Mouse (Mus musculus): Measurements from ENCODE around the gene Prkd2. TPM values are rescaled to one million over a fixed set of nuclear protein-coding genes. Genes with fewer than 3 reads are reported as not detected.

Prkd2 gene
- polyA plus RNA-seq (2012; rRNA removed): 6.5 and 7.5 TPM in 2 replicates

DNA sequence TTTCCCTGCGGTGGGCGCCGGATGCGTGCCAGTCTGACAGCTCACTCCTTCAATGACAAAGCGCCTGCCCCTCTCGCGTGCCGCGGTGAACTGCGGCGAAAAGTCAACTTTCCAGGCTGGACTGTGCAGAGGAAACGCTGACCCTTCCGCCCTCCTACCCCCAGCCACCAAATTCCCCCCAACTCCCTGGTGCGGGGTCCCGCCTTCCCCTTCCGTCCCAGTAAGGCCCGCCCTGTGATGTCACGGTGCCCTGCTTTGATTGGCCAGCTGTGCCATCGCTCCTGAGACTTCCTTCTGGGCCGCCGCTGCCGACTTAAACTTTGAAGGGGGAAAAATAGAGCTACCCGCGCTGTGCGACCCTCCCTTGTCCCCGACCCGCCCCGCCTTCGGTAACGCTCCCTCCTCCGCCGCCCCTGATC, at the start of gene Prkd2:
TSS of gene Prkd2 (plus strand) at position 258 of the 419 bp plus-strand sequence.
- Histone ChIP-seq H3K4me3 (replicated peaks; ENCODE audit: insufficient read depth, low read depth, low read length) (peak within 1 kb of the TSS; percentile 84), H3K27ac (ENCODE audit: insufficient read depth, low read length) (no peak within 1 kb of the TSS), H3K4me1 (ENCODE audit: control insufficient read depth, insufficient read depth, low read length) (no peaks in the 10 kb centered on the region), H3K27me3 (ENCODE audit: control insufficient read depth, insufficient read depth, low read length) (no peaks in the 10 kb centered on the region)
- WGBS: 1% methylated on average over 32 of the region's 32 CpGs
- peak; percentile 85 to 91 for DNase-seq
- TF ChIP-seq POLR2A (IDR thresholded peaks at IDR 0.05; ENCODE audit: borderline replicate concordance, insufficient read depth, low read length) (peak; percentile 53; the same call in 1 of the 2 replicates), CTCF (IDR thresholded peaks at IDR 0.05; ENCODE audit: borderline replicate concordance, insufficient read depth, low read depth, low read length) (no peak)

DNA sequence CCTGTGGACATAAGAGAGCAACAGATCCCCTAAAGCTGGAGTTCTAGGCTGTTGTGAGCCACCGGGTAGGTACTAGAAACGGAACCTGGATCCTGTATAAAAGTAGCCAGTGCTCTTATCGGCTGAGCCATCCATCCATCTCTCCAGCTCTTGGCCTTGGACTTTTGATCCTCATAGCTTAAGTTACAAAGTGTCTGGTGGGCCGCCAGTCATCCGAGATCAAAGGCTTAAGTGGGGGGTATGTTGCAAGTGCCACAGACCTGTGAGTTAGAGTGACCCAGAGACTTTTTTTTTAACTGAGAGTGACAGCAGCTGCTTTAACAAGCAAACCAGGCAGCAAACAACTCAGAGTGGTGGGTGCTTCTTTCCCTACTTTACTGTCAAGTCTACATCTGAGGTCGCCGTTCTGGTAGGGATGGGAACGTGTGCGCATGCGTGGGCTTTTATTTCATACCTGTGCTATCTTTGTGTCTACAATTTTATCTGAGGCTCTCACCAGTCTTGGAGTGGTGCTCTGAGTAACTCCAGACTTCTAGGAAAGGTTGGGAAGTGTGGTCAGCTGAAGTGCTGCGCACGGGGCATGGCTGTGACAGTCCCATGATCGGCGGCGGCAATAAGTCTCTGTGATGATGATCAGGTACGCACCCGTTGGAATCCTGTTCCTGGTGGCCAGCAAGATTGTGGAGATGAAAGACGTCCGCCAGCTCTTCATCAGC, 49.5 kb upstream of the Prkd2 start:
- WGBS: 93% methylated on average over 19 of the region's 19 CpGs
- Histone ChIP-seq H3K27me3 (ENCODE audit: control insufficient read depth, insufficient read depth, low read length) (no peaks in the 10 kb centered on the region), H3K4me3 (replicated peaks; ENCODE audit: insufficient read depth, low read depth, low read length) (no peak overlapping the region), H3K27ac (ENCODE audit: insufficient read depth, low read length) (no peak overlapping the region), H3K4me1 (ENCODE audit: control insufficient read depth, insufficient read depth, low read length) (no peaks in the 10 kb centered on the region)
- no peak for DNase-seq
- no peak for TF ChIP-seq CTCF (IDR thresholded peaks at IDR 0.05; ENCODE audit: borderline replicate concordance, insufficient read depth, low read depth, low read length)
- TF ChIP-seq POLR2A (IDR thresholded peaks at IDR 0.05; ENCODE audit: borderline replicate concordance, insufficient read depth, low read length): no peak

DNA sequence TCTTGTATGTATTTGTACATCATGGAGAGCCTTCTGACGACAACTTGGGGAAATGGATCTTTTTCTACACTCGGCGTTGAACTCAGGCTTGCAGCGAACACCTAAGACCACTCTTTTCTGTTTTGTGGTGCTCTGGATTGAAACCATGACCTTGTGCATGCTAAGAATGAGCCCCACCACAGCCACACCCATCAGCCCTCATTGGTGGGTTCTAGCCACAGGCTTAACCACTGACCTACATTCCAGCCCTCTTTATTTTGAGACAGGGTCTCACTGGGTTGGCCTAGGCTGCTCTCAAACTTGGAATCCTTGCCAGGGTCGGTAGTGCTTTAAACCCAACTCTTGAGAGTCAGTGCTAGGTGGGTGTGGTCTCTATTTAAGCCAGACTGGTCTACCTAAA, 47.8 kb upstream of the Prkd2 start:
- DNase-seq: no peak
- TF ChIP-seq POLR2A (IDR thresholded peaks at IDR 0.05; ENCODE audit: borderline replicate concordance, insufficient read depth, low read length) (no peak), CTCF (IDR thresholded peaks at IDR 0.05; ENCODE audit: borderline replicate concordance, insufficient read depth, low read depth, low read length) (no peak)
- WGBS: 92% methylated on average over 5 of the region's 5 CpGs
- H3K4me3 ChIP-seq (replicated peaks; ENCODE audit: insufficient read depth, low read depth, low read length): no peak overlapping the region
- H3K27ac ChIP-seq (ENCODE audit: insufficient read depth, low read length): no peak overlapping the region
- H3K27me3 ChIP-seq (ENCODE audit: control insufficient read depth, insufficient read depth, low read length): no peaks in the 10 kb centered on the region
- no peaks in the 10 kb centered on the region for H3K4me1 ChIP-seq (ENCODE audit: control insufficient read depth, insufficient read depth, low read length)

DNA sequence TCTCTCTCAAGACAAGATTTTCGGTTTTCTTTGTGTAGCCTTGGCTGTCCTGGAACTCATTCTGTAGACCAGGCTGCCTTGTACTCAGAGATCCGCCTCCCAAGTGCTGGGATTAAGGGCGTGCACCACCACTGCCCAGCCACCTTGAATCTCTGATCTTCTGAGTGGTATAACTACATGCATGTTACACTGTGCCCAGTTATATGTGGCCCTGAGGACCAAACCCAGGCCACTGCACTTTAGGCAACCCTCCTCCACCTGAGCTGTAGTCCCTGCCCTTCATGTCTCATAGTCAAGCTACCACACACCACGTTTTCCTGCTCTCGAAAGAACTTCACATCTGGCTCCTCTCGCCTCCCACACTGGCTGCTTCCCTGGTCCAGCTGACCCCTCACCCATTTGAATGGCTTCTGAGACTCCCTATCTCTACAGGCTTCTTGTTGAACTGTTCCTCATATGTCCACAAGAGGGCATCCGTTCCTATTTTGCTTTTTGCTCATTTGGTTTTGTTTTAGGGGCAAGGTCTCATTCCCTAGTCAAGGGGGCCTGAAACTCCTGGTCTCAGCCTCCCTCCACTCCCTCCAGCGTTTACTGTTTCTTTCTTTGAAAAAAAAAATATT, 38.2 kb upstream of the Prkd2 start:
- H3K4me1 ChIP-seq (ENCODE audit: control insufficient read depth, insufficient read depth, low read length): no peaks in the 10 kb centered on the region
- no peak overlapping the region for H3K4me3 ChIP-seq (replicated peaks; ENCODE audit: insufficient read depth, low read depth, low read length)
- TF ChIP-seq CTCF (IDR thresholded peaks at IDR 0.05; ENCODE audit: borderline replicate concordance, insufficient read depth, low read depth, low read length) (peak; percentile 49; the same call in 1 of the 2 replicates), POLR2A (IDR thresholded peaks at IDR 0.05; ENCODE audit: borderline replicate concordance, insufficient read depth, low read length) (no peak)
- DNase-seq: no peak
- no peak overlapping the region for H3K27ac ChIP-seq (ENCODE audit: insufficient read depth, low read length)
- 35% methylated on average over 8 of the region's 8 CpGs for WGBS
- H3K27me3 ChIP-seq (ENCODE audit: control insufficient read depth, insufficient read depth, low read length): no peaks in the 10 kb centered on the region

DNA sequence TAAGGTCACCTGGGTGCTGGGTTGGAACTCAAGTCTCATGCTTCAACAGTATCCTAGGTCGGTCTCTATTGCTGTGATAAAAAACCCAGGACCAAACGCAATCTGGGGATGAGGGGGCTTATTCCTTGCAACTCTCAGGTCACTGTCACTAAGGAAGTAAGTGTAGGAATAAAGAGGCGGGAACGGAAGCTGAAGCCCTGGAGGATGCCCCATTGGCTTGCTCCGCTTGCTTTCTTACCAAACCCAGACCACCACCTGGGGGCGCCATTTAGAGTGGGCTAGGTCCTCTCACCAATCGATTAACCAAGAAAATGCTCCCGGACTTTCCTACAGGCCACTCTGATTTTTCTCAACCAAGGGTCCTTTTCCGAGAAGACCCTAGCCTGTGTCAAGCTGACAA, 34.8 kb upstream of the Prkd2 start:
- no peak for DNase-seq
- Histone ChIP-seq H3K27me3 (ENCODE audit: control insufficient read depth, insufficient read depth, low read length) (no peaks in the 10 kb centered on the region), H3K4me3 (replicated peaks; ENCODE audit: insufficient read depth, low read depth, low read length) (no peak overlapping the region), H3K4me1 (ENCODE audit: control insufficient read depth, insufficient read depth, low read length) (no peaks in the 10 kb centered on the region), H3K27ac (ENCODE audit: insufficient read depth, low read length) (no peak overlapping the region)
- 87% methylated on average over 9 of the region's 9 CpGs for WGBS
- no peak for TF ChIP-seq POLR2A (IDR thresholded peaks at IDR 0.05; ENCODE audit: borderline replicate concordance, insufficient read depth, low read length)
- peak; percentile 10; the same call in 1 of the 2 replicates for TF ChIP-seq CTCF (IDR thresholded peaks at IDR 0.05; ENCODE audit: borderline replicate concordance, insufficient read depth, low read depth, low read length)

DNA sequence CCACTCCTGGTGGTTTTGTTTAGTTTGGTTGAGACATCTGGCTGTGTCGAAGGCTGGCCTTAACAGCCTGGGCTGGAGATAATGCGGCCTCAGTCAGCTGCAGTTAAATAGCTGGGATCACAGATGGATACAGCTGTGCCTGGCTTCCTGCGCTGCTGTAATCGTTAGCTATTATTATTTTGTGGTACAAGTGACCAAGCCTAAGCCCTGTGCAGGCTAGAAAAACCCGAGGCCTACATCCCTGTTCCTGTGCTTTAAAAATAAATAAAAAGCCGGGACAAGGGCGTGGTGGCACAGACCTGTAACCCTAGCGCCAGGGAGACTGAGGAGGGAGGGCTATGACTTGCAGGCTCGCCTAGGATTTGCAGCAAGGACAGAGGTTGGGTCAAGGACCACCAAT, 34.1 kb upstream of the Prkd2 start:
- no peak for TF ChIP-seq CTCF (IDR thresholded peaks at IDR 0.05; ENCODE audit: borderline replicate concordance, insufficient read depth, low read depth, low read length)
- TF ChIP-seq POLR2A (IDR thresholded peaks at IDR 0.05; ENCODE audit: borderline replicate concordance, insufficient read depth, low read length): no peak
- H3K4me3 ChIP-seq (replicated peaks; ENCODE audit: insufficient read depth, low read depth, low read length): no peak overlapping the region
- H3K4me1 ChIP-seq (ENCODE audit: control insufficient read depth, insufficient read depth, low read length): no peaks in the 10 kb centered on the region
- WGBS: 87% methylated on average over 9 of the region's 9 CpGs
- no peaks in the 10 kb centered on the region for H3K27me3 ChIP-seq (ENCODE audit: control insufficient read depth, insufficient read depth, low read length)
- DNase-seq: no peak
- H3K27ac ChIP-seq (ENCODE audit: insufficient read depth, low read length): no peak overlapping the region

DNA sequence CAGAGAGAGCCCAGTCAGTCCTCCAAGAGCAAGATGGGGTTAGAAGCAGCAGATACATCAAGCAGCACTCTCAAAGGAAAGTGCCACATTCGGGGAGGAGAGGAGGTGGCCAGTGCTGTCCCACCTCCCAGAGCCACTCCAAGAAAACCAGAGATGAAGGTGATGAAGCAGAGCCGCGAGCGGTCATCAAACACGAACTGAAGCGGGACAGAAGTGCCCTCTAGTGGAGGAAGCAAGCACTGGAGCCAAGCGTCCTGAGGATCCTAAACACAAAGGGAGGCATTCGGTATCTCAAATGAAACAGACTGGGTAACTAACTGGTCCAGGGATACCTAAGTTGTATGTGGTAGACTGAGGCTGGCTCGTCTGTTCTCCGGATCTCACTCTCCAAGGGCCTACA, 33.0 kb upstream of the Prkd2 start:
- Histone ChIP-seq H3K27me3 (ENCODE audit: control insufficient read depth, insufficient read depth, low read length) (no peaks in the 10 kb centered on the region), H3K4me3 (replicated peaks; ENCODE audit: insufficient read depth, low read depth, low read length) (no peak overlapping the region), H3K4me1 (ENCODE audit: control insufficient read depth, insufficient read depth, low read length) (no peaks in the 10 kb centered on the region), H3K27ac (ENCODE audit: insufficient read depth, low read length) (no peak overlapping the region)
- peak; percentile 70 to 83 for DNase-seq
- WGBS: 14% methylated on average over 10 of the region's 10 CpGs
- TF ChIP-seq POLR2A (IDR thresholded peaks at IDR 0.05; ENCODE audit: borderline replicate concordance, insufficient read depth, low read length) (no peak), CTCF (IDR thresholded peaks at IDR 0.05; ENCODE audit: borderline replicate concordance, insufficient read depth, low read depth, low read length) (peak; percentile 86)

Data from cerebellum, adult 2 months (tissue).